Mouse (Mus musculus) liver, embryonic 14.5 days (tissue): ENCODE results near the gene Wasl.

Experiments used
- CTCF ChIP-seq: IDR thresholded peaks from 2 replicates; pipeline ENCODE4 v1.5.1; 2016; ENCODE audit warnings: antibody characterized with exemption, low read depth, control low read depth
- EP300 ChIP-seq: IDR thresholded peaks from 2 replicates; pipeline ENCODE4 v1.6.1; 2016; ENCODE audit warnings: antibody characterized with exemption, low read depth

DNA sequence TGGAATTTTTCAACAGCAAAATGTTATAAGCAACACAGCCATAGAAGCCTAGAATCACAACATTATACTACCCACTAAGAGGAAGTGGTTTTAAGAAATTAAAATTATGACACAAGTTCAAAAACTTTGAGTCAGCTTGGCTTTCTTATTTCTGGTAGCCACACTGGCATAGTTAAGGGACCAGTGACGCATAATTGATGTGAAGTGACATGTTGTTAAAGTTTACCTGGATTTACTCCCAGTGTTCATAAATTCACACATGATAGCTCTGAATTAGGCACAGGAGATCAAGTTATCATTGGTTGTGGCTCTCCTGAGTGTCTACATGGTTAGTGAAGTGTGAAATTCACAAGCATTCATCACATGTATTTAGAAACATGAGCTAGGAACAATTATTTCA is 99.9 kb downstream of the Wasl start:
- TF ChIP-seq CTCF (no peak), EP300 (no peak)
